Comparison of ENCODE assay signal across 14 mouse cellular contexts in genomic region chr8:77561441-77561840, GRCm38 (mm10). TPM values are rescaled to one million over a fixed set of nuclear protein-coding genes. Genes with fewer than 3 reads are reported as not detected.
DNase-seq lines count a peak whose midpoint lies in the region.
"Had no signal": no experiment of that assay in that cellular context is flagged by ENCODE, and none has a peak within 500 bp of the region (broad histone marks: within the 10 kb centered on the region; RNA-seq: fewer than 3 reads in every experiment).

No protein-coding gene starts in this region.

- peak; percentile 59 for DNase-seq in adrenal gland, adult 2 months
- no peak for DNase-seq in adrenal gland, postnatal 4 days (ENCODE audit: low spot score in 2 of 2)
- DNase-seq in adrenal gland, postnatal 10 days, result peak; percentile 7
- DNase-seq in adrenal gland, postnatal 36 days, result peak; percentile 29 to 41
- no peak for DNase-seq in frontal cortex, adult 2 months (ENCODE audit: extremely low spot score in 1 of 2, low spot score in 1 of 2)
- no peak for DNase-seq in left cerebral cortex, postnatal 4 days
- DNase-seq: cerebellum, adult 11 months; cerebellum, adult 18-20 months; cerebellum, adult 8-10 months; cerebellum, adult 9-11 months; cerebellum, postnatal 14 days; cerebellum, postnatal 36 days; embryo, embryonic 11 days had no signal

- intact Hi-C loops in left cerebral cortex, postnatal 4 days (cut with DNase I), result no loop called here

RNA-seq across cellular contexts. Expression of gene Prmt9, which starts 12.2 kb away (rescaled TPM):
- total RNA-seq in adrenal gland, adult 2 months (2021), result 10 to 100 TPM; 14.6 to 15.1 TPM
- 8.6 and 11.5 TPM in 2 replicates for polyA plus RNA-seq in adrenal gland, adult 2 months (2012; rRNA removed)
- 10 to 100 TPM; 24.4 to 25.3 TPM for total RNA-seq in adrenal gland, postnatal 4 days (2021)
- total RNA-seq in adrenal gland, postnatal 10 days (2021), result 10 to 100 TPM; 16.0 to 18.7 TPM
- 10 to 100 TPM; 15.8 to 20.7 TPM for total RNA-seq in adrenal gland, postnatal 36 days (2021)
- polyA plus RNA-seq in frontal cortex, adult 2 months (2012; rRNA removed), result 19.3 and 19.9 TPM in 2 replicates
- 10 to 100 TPM; 28.0 to 29.4 TPM for total RNA-seq in left cerebral cortex, postnatal 4 days (2021)

RNA-seq across cellular contexts. Expression of gene Arhgap10, which starts 43.7 kb away (rescaled TPM):
- 10 to 100 TPM; 16.9 to 29.1 TPM for total RNA-seq in adrenal gland, adult 2 months (2021)
- 20.5 and 32.5 TPM in 2 replicates for polyA plus RNA-seq in adrenal gland, adult 2 months (2012; rRNA removed)
- 10 to 100 TPM; 43.6 to 48.4 TPM for total RNA-seq in adrenal gland, postnatal 4 days (2021)
- 10 to 100 TPM; 20.9 to 29.4 TPM for total RNA-seq in adrenal gland, postnatal 10 days (2021)
- 10 to 100 TPM; 18.5 to 28.0 TPM for total RNA-seq in adrenal gland, postnatal 36 days (2021)
- 17.4 and 19.2 TPM in 2 replicates for polyA plus RNA-seq in frontal cortex, adult 2 months (2012; rRNA removed)
- 1 to 10 TPM; 6.5 to 6.6 TPM for total RNA-seq in left cerebral cortex, postnatal 4 days (2021)

RNA-seq across cellular contexts. Expression of gene Tmem184c, which starts 49.1 kb away (rescaled TPM):
- 10 to 100 TPM; 35.6 to 36.9 TPM for total RNA-seq in adrenal gland, adult 2 months (2021)
- 10.1 and 10.2 TPM in 2 replicates for polyA plus RNA-seq in adrenal gland, adult 2 months (2012; rRNA removed)
- 10 to 100 TPM; 27.3 to 28.4 TPM for total RNA-seq in adrenal gland, postnatal 4 days (2021)
- total RNA-seq in adrenal gland, postnatal 10 days (2021), result 10 to 100 TPM; 27.3 to 29.7 TPM
- 10 to 100 TPM; 27.3 to 38.8 TPM for total RNA-seq in adrenal gland, postnatal 36 days (2021)
- 59.1 and 61.4 TPM in 2 replicates for polyA plus RNA-seq in frontal cortex, adult 2 months (2012; rRNA removed)
- total RNA-seq in left cerebral cortex, postnatal 4 days (2021), result 10 to 100 TPM; 57.1 to 62.7 TPM
- polyA plus RNA-seq: erythroblast, embryonic 14.5 days had no signal

Comparison
In these comparisons a context has a peak if more than half of its experiments do, and no peak if none do; other contexts are left out.
1. DNase-seq: peak in adrenal gland, adult 2 months (single experiment), adrenal gland, postnatal 10 days (single experiment) and adrenal gland, postnatal 36 days (2 of 2); none in adrenal gland, postnatal 4 days (0 of 2), frontal cortex, adult 2 months (0 of 2) and left cerebral cortex, postnatal 4 days (single experiment).